Mouse (Mus musculus): ENCODE measurements around the gene Vsig8.
A peak's percentile ranks its signal among the peaks of the same experiment; 100 is the strongest.

The Vsig8 gene

GRCm38 (mm10) chr1:172530544-172531220 is 25.1 kb upstream of the Vsig8 start:
- DNase-seq = no peak

- DNase-seq = peak; percentile 71 to 79
These were observed 23.2 kb upstream of the Vsig8 start for GRCm38 (mm10) chr1:172532551-172532950.

DNA sequence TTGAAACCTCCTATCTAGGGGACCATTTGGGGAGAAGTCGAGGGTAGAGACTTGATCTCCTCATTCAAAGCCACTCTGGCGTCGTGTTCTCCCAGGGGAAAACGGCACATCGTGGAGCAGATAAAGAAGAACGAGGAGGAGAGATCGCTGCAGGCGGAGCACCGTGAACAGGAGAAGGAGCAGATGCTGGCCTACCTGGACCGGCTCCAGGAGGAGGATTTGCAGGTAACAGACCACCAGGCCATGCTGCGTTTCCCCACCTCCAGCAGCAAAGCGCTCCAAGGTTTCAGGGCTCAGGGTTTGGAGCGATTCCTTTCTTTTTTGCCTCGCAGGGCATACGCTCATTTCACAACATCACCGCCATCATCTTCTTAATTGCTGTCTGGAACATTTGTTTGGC is 20.6 kb upstream of the Vsig8 start:
- DNase-seq = no peak

DNA sequence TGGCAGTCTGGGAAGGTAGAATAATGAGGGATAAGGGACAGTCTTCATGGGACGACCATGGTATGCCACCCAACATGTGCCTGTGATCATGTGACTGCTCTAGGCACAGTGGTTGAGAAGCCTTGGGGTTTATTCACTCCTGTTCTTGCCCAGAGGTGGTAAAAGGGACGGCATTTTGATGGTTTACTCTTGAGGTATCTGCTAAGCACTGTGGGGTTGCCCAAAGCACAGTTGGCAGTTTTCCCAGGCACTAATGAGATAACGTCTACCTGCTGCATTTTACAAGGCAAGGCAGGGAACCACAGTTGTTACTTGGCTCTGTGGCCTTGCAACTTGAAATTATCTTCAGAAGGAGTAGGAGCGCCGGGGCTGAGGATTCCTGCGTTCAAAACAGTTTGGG is 15.9 kb upstream of the Vsig8 start:
- no peak for DNase-seq

- DNase-seq = no peak
These were observed 15.4 kb upstream of the Vsig8 start for GRCm38 (mm10) chr1:172540283-172540820.

DNA sequence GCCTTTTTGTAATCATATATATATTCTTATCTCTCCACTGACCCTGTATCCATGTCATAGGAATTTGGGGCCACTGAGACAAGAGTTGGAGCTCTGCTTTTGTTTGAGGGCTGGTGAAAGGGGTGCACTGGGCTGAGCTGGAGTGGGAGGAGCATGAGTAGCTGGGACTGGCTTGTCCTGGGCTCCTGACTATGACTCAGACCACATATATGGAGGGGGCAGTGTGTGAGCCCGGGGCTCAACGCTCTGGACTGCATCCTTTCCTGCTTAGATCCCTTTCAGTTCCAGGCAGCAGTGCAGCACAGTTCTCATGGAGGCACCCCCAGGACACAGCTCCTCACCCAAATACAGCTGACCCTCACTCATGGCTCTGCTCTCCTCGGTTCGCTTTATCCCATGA is 9.7 kb upstream of the Vsig8 start:
- DNase-seq = no peak

DNA sequence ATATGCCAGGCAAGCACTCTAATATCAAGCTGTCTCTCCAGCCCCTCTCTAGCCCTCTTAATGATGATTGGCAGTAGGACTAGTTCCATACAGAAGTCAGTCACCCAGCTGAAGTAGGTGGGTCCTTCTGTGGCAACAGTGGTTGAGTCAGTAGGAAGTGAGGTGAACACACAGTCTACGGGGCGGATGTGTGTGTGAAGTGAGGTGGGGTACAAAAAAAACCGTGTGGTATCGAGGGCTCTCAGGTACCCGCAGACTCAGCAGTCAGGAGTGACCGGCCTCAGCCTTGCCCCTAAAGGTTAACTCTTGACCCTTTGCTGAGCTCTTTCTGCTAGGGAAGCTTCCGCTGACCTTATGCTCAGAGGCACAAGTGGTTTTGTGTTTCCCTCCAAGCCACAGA is 7.2 kb upstream of the Vsig8 start:
- DNase-seq = no peak

DNA sequence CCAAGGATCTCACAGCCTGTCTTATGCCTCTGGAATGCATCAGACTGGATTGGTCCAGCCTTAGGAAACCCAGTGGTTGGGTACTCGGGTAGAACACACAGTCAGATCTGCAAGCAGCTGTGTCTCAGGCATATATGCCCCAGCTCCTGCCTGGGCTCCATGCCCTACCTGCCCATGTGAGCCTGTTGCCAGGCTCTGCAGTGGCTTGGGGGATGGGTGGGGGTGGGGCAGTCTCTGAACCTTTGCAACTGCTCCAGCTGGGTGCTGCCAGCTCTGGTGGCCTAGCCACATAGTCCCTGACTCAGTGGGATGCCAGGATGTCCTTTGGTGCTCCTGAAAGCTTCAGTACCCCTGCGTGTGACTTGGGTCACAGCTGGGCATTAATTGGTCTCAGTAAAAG is 6.4 kb upstream of the Vsig8 start:
- DNase-seq = no peak

GRCm38 (mm10) chr1:172549717-172550116 is 6.0 kb upstream of the Vsig8 start:
- DNase-seq = no peak

GRCm38 (mm10) chr1:172550551-172550951 is 5.2 kb upstream of the Vsig8 start:
- DNase-seq = peak; percentile 67 to 80

DNA sequence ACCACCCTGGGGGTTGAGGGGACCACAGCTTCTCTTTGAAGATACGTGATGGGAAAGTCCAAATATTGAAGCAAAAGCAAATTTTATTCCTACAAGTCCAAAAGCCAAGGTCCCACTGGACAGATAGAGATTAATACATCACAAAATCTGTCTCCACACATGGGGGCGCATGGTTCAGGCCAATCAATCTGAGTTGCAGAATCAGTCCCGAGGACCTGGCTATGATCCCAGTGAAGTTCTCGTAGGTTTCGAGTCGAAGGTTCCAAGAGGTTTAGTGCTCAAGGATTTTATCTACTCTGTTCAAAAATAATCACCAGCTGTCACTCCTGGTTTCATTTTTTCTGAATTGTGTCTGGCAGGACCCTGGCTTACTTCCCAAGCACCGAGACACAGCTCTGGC is 4.7 kb upstream of the Vsig8 start:
- DNase-seq = no peak

DNA sequence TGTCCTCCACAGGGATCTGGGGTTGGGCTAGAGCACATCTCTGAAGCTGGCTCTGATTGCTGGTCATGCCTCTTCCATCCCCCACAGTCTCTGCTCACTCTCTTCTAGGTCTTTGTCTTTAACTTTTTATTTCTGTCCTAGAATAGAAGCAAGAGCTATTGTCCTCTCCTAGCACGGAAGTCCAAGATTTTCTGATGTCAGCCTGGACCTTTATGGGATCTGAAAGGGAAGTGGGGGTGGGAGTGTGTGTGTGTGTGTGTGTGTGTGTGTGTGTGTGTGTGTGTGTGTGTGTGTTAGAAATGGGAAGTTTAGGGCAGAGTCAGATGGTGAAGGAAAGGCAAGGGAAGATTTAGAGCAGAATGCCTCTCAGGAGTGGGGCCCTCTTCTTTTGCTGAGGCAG is 3.1 kb upstream of the Vsig8 start:
- peak; percentile 32 to 40 for DNase-seq

GRCm38 (mm10) chr1:172562641-172563464 is 7.1 kb downstream of the Vsig8 start:
- DNase-seq = peak; percentile 79 to 86

- no peak for DNase-seq
These were observed 7.7 kb downstream of the Vsig8 start for GRCm38 (mm10) chr1:172563465-172563828.

DNA sequence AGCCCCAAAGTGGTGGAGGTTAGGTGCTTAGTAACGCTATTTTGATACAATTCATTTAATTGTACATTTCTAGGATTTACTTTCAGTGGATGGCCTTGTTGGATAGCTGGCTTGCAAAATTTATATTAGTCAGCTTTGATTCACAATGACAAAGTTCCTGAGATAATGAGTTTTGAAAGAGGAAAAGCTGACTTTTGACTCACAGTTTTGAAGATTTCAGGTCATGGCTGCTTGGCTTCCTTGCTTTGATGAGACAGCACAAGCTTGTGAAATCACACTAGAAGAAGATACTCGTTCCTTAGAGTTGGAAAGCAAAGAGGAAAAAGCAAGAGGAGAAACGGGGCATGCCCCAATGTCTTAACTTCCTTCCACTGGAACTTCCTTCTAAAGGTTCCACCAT is 10.4 kb downstream of the Vsig8 start:
- no peak for DNase-seq

- no peak for DNase-seq
These were observed 12.0 kb downstream of the Vsig8 start for GRCm38 (mm10) chr1:172567758-172568157.

- no peak for DNase-seq
These were observed 24.4 kb downstream of the Vsig8 start for GRCm38 (mm10) chr1:172580116-172580515.

DNA sequence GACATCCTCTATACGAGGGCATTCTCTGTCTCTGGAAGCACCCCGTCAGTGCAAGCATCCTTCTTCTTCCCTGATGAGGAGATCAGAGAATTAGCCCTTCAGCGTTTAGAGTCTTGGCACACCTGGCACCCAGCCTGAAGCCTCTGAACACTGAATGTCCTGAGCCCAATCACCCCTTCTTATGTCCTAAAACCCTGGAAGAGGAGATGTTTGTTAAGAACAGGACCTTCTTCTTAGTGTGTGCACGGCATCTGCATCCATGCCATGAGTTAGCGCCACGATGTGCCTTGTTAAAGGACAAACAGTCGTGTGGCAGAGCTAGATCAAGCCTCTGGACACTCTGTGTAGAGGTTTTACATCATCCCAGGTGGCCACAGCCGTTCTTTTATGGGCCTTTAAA is 26.7 kb downstream of the Vsig8 start:
- DNase-seq = no peak

DNA sequence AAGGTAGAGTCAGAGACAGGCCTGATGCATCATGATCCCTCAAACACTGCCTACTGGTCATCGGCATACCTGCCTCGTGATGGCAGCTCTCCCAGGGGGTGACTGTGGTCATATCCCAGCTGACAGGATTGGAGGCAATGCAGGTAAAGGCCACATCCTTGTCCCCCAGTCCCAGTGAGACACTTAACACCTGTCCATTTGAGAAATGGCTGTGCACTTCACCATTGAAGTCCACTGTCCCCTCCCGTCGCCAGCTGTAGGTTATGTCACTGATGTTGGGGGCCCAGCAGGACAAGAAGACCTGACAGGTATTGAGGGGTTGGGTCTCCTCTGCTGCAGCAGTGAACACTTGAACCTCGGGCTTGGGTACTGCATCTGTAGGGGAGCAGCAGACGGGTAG is 28.5 kb downstream of the Vsig8 start:
- no peak for DNase-seq

DNA sequence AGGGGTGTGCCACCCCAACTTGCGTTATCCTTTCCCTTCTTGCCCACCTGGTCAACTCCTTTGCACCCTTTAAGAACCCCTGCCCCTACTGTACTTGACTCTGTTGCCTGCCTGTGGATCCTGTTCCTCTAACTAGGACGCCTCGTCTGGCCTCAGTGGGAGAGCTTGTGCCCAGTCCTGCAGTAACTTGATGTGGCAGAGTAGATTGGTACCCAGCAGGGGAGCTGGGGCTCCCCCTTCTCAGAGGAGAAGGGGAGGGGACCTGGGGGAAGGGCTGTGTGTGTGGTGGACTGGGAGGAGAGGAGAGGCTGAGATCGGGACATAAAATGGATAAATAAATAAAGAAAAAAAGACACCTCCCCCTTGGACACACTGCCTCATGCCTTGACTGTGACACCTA is 29.3 kb downstream of the Vsig8 start:
- DNase-seq = no peak

DNA sequence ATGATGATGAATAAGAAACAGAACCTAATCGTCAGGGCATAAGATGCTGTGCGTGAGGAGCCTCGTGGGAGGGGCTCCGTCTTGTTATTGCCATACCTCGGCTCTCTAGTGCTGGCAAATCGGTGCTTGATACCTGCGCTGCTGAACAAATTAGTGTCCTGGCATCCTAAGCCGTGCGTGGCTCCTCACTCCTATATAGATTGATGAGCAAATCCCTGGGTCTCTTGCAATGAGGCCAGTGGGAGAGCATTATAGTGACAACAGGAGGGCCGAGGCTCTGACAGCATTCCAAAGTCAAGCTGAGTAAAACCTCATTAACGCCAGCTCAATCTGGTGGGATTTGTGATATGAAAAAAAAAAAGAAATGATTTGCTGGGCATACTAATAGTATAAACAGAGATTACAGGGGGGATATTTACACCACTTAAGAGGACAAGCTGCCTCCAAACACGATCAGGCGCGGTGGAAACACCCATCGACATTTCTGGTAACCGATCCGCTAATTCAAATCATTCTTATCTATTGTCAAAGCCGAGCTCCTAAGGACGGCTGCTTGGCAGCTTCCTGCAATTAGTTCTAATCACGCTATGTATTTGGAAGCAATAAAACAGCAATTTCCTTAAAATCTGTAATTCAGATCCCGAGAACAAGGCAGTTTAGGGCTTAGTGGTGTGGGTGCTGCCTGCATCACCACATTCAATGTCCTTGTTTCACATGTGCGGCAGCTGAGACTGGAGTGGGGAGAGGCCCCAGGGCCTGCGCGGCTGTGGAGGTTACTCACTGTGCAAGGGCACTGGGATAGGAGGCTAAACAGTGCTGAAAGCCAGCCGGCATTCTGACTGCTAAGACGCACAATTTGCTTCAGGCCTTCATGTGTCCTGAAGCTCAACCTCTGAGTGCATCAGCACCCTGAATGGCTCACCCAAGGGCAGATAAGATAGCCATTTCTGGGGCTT is 30.2 kb downstream of the Vsig8 start:
- peak in 1 of 2 experiments; percentile 13 for DNase-seq

- peak; percentile 24 to 33 for DNase-seq
These were observed 34.6 kb downstream of the Vsig8 start, which contains the start of gene Slamf8 for GRCm38 (mm10) chr1:172590385-172590784. Slamf8 (minus strand) TSS chr1:172590568.

GRCm38 (mm10) chr1:172593321-172593720 is 37.6 kb downstream of the Vsig8 start:
- no peak for DNase-seq

All from kidney, postnatal 4 days (tissue).